Mouse (Mus musculus): ENCODE results near the gene Nprl3.

- TF ChIP-seq POLR2A (IDR thresholded peaks at IDR 0.05; ENCODE audit: low read depth, low read length) (no peak), CTCF (IDR thresholded peaks at IDR 0.05; ENCODE audit: borderline replicate concordance, insufficient read depth, low read length) (no peak)
Measured at GRCm38 (mm10) chr11:32224468-32225139, 42.9 kb downstream of the Nprl3 start.

Data from embryonic fibroblast, embryonic 13.5 days (primary cell).